Mouse (Mus musculus) myocyte (in vitro differentiated cells): Measurements from ENCODE around the gene A630076J17Rik. TPM values are rescaled to one million over a fixed set of nuclear protein-coding genes. Genes with fewer than 3 reads are reported as not detected.

ENCODE experiments used
- H3K27me3 ChIP-seq: one replicate; pipeline ENCODE4 v1.6.1; 2011; ENCODE audit not compliant: control insufficient read depth, insufficient read depth, insufficient read length
- H3K36me3 ChIP-seq: one replicate; pipeline ENCODE4 v1.6.1; 2011; ENCODE audit not compliant: control insufficient read depth, insufficient read depth
- H3K4me2 ChIP-seq: one replicate; pipeline ENCODE4 v1.6.1; 2011; ENCODE audit warnings: low read depth, control low read depth
- H3K4me3 ChIP-seq: one replicate; pipeline ENCODE4 v1.5.1; 2011; ENCODE audit warnings: mild to moderate bottlenecking, control low read depth, moderate library complexity
- H3K79me2 ChIP-seq: one replicate; pipeline ENCODE4 v1.6.1; 2011; ENCODE audit not compliant: control insufficient read depth, insufficient read depth
- H3ac ChIP-seq: one replicate; pipeline ENCODE4 v1.6.1; 2011; ENCODE audit not compliant: control insufficient read depth, insufficient read length
- CEBPB ChIP-seq: IDR thresholded peaks from 2 replicates; pipeline ENCODE4 v1.6.1; 2011; ENCODE audit warnings: mild to moderate bottlenecking, moderate library complexity; ENCODE audit not compliant: poor library complexity, insufficient read depth, severe bottlenecking
- E2F4 ChIP-seq: IDR thresholded peaks from one replicate; pipeline ENCODE4 v1.6.1; 2011; ENCODE audit warnings: mild to moderate bottlenecking, control low read depth, moderate library complexity; ENCODE audit not compliant: insufficient read depth
- MAX ChIP-seq: IDR thresholded peaks from one replicate; pipeline ENCODE4 v1.6.1; 2011; ENCODE audit warnings: low read depth, mild to moderate bottlenecking, control low read depth
- MYOD1 ChIP-seq, 3 experiments: IDR thresholded peaks; one replicate each; pipeline ENCODE4 v1.6.1; 2011; ENCODE audit warnings: control low read depth in 2 of 3, low read depth in 2 of 3, mild to moderate bottlenecking in 2 of 3, moderate library complexity in 1 of 3; ENCODE audit not compliant: insufficient read length in 2 of 3, control insufficient read depth in 1 of 3
- MYOG ChIP-seq, 3 experiments: IDR thresholded peaks; one replicate each; pipeline ENCODE4 v1.6.1; 2011; ENCODE audit warnings: control low read depth in 2 of 3, low read depth in 2 of 3, mild to moderate bottlenecking in 2 of 3; ENCODE audit not compliant: insufficient read length in 2 of 3, control insufficient read depth in 1 of 3, insufficient read depth in 1 of 3
- POLR2A ChIP-seq: IDR thresholded peaks from one replicate; pipeline ENCODE4 v1.6.1; 2011; ENCODE audit warnings: low read depth, mild to moderate bottlenecking, control low read depth, moderate library complexity; ENCODE audit not compliant: insufficient read length
- POLR2AphosphoS2 ChIP-seq: IDR thresholded peaks from one replicate; pipeline ENCODE4 v1.6.1; 2011; ENCODE audit warnings: low read depth, control low read depth; ENCODE audit not compliant: insufficient read length
- REST ChIP-seq: IDR thresholded peaks from one replicate; pipeline ENCODE4 v1.6.1; 2011; ENCODE audit warnings: mild to moderate bottlenecking, control low read depth, moderate library complexity; ENCODE audit not compliant: insufficient read depth, insufficient read length
- SRF ChIP-seq: IDR thresholded peaks from one replicate; pipeline ENCODE4 v1.6.1; 2011; ENCODE audit warnings: low read depth; ENCODE audit not compliant: control insufficient read depth, insufficient read length
- TCF12 ChIP-seq: IDR thresholded peaks from one replicate; pipeline ENCODE4 v1.6.1; 2011; ENCODE audit warnings: mild to moderate bottlenecking, control low read depth; ENCODE audit not compliant: poor library complexity, insufficient read depth, severe bottlenecking
- TCF3 ChIP-seq: IDR thresholded peaks from one replicate; pipeline ENCODE4 v1.6.1; 2011; ENCODE audit warnings: low read depth, control low read depth; ENCODE audit not compliant: insufficient read length
- USF1 ChIP-seq: IDR thresholded peaks from one replicate; pipeline ENCODE4 v1.6.1; 2011; ENCODE audit warnings: low read depth, mild to moderate bottlenecking, control low read depth, moderate library complexity
- polyA plus RNA-seq: library from polyadenylated mRNA; unstranded; fragments of >200 nt; fragmentation: generic; extraction: Trizol; gene quantifications from one replicate; pipeline ENCODE4 v1.2.1, GENCODE M21; 2012; ENCODE audit warnings: missing spikeins

Gene A630076J17Rik
- polyA plus RNA-seq, 1 experiment = not detected

DNA sequence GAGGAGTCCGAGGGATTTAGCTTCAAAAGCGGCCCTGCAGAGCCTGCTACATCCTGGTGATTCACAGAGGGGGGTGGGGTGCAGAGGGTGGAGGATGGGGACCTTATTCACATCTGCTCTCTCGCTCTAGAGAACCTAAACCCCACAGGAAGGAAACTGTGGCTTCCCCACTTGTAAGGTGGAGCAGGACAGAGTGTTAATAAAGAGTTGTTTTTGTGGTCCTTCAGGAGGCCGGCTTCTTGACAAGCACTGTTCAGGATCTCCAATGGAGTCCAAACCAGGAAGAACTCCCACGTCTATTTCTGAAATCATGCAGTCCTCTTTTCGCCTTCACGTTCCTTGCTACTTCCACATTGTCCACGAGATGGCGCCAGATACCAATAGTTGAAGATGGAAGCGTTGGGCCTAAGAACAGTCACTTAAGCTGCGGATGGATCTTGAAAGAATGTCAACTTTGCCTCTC lies 3.0 kb downstream of the A630076J17Rik start:
- Histone ChIP-seq H3K27me3 (no peaks in the 10 kb centered on the region), H3K36me3 (no peaks in the 10 kb centered on the region), H3K4me3 (no peak overlapping the region), H3K4me2 (peak overlapping the region; percentile 57), H3K79me2 (no peaks in the 10 kb centered on the region), H3ac (no peak overlapping the region)
- TF ChIP-seq POLR2AphosphoS2 (no peak), TCF12 (no peak), TCF3 (no peak), CEBPB (no peak)

DNA sequence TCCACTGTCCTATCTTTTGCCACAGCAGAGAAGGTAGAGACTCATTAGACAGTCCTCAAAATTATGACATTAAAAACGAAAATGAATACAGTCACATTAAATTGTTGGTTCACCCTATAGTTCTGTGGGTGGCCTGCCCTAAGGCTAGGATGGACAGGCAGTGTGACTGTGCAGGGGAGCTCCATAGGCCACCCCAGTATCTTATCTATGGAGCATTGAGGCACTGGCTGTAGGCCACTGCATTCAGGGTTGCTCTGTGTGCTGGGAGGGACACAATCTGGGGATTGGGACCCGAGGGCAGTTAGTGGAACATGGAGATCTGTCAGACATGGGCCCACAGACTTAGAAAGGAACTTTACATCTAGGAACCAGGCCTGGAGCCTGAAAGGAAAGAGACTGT lies 3.5 kb downstream of the A630076J17Rik start:
- Histone ChIP-seq H3K36me3 (no peaks in the 10 kb centered on the region), H3K4me2 (no peak overlapping the region), H3K27me3 (no peaks in the 10 kb centered on the region), H3ac (no peak overlapping the region), H3K79me2 (no peaks in the 10 kb centered on the region), H3K4me3 (no peak overlapping the region)
- TF ChIP-seq POLR2A (no peak), MAX (no peak), TCF12 (no peak), E2F4 (no peak), POLR2AphosphoS2 (no peak), TCF3 (no peak), USF1 (no peak), REST (no peak), MYOD1 (IDR thresholded peaks at IDR 0.05; ENCODE audit: control insufficient read depth in 1 of 3, insufficient read length in 2 of 3, low read depth in 2 of 3) (no peak), SRF (no peak), MYOG (IDR thresholded peaks at IDR 0.05; ENCODE audit: control insufficient read depth in 1 of 3, insufficient read depth in 1 of 3, insufficient read length in 2 of 3, low read depth in 2 of 3) (no peak), CEBPB (no peak)

DNA sequence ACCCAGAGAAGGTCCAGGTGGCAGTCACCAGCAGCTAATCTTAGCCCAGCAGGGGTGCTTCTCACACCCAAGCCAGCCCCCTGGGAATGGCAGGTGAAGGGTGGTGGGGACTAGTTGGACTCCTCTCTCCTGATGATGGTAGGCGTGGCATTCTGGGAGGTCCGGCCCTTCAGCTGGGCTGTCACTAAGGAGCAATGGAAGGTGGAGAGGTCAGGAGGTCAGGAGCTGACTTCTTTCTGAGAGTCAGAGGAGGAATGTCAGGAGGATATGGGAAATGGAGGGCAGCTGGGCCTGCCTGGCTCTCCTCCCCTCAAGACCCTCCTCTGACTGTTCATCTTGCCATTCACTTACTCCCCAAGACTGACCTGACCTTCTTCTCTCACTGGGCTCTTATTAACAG lies 7.6 kb downstream of the A630076J17Rik start:
- H3K79me2 ChIP-seq = no peaks in the 10 kb centered on the region
- TF ChIP-seq MYOG (IDR thresholded peaks at IDR 0.05; ENCODE audit: control insufficient read depth in 1 of 3, insufficient read depth in 1 of 3, insufficient read length in 2 of 3, low read depth in 2 of 3) (no peak), TCF12 (no peak), TCF3 (no peak), MYOD1 (IDR thresholded peaks at IDR 0.05; ENCODE audit: control insufficient read depth in 1 of 3, insufficient read length in 2 of 3, low read depth in 2 of 3) (no peak), POLR2A (no peak), USF1 (no peak), POLR2AphosphoS2 (no peak), CEBPB (no peak), E2F4 (no peak), SRF (no peak), MAX (no peak), REST (no peak)

DNA sequence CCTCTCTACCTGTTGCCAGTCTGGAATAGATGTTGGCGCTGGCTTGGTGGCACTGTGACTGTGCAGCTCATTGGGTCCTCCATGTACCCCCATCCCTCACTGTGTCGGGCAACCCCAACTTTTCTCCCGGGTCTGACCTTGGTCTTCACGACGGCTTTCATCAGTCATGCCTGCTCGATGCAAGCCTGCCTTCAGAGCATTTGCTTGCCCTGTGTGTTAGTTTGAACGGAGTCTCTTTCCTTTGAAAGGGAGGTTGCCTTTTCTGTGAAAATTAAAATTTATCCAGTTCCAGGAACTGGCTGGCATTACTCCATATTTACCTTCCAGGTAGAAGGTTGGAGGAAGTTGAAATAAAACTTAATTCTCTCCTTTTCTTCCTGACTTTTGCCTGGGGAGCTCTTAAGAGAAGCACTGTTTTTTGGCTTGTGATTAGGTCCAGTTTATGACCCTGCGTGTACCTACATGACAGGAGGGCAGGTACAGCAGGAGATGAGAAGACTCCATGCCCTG lies 8.1 kb downstream of the A630076J17Rik start:
- TF ChIP-seq SRF (no peak), E2F4 (no peak), MYOG (IDR thresholded peaks at IDR 0.05; ENCODE audit: control insufficient read depth in 1 of 3, insufficient read depth in 1 of 3, insufficient read length in 2 of 3, low read depth in 2 of 3) (no peak), MAX (no peak), TCF3 (no peak), CEBPB (no peak), REST (no peak), MYOD1 (IDR thresholded peaks at IDR 0.05; ENCODE audit: control insufficient read depth in 1 of 3, insufficient read length in 2 of 3, low read depth in 2 of 3) (no peak), TCF12 (no peak), POLR2A (no peak), USF1 (no peak), POLR2AphosphoS2 (no peak)
- H3K4me3 ChIP-seq = no peak overlapping the region
- H3ac ChIP-seq = no peak overlapping the region
- H3K4me2 ChIP-seq = no peak overlapping the region
- H3K27me3 ChIP-seq = no peaks in the 10 kb centered on the region
- no peaks in the 10 kb centered on the region for H3K79me2 ChIP-seq
- no peaks in the 10 kb centered on the region for H3K36me3 ChIP-seq

More for the DNA sequence above, 7.6 kb downstream of the A630076J17Rik start:
- Histone ChIP-seq H3K36me3 (no peaks in the 10 kb centered on the region), H3K27me3 (no peaks in the 10 kb centered on the region), H3K4me2 (no peak overlapping the region), H3ac (no peak overlapping the region), H3K4me3 (no peak overlapping the region)

DNA sequence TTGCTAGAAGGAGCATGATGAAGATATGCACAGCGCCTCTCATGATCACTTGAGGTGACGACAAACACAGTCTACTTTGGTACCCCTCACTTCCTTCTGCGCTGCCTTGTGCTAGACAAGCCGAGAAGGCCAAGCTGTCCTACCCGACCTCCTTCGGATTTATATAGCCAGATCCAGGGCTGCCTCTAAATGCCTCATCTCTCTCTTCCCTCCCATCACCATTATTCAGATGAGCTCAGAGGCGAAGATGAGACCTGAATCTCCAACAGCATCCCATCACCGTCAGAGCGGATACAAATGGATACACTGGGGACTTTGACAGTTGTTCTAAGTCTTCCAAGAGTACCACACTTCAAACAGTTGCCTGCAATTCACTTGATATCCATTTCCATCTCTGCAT lies 9.2 kb downstream of the A630076J17Rik start, which contains the start of gene Prok1:
Gene Prok1 (minus strand): TSS at position 101 of the 400 bp plus-strand sequence.
- H3K36me3 ChIP-seq = no peaks in the 10 kb centered on the region
- no peaks in the 10 kb centered on the region for H3K79me2 ChIP-seq
- H3K4me3 ChIP-seq = no peak within 1 kb of the TSS
- H3K4me2 ChIP-seq = no peak within 1 kb of the TSS
- TF ChIP-seq SRF (no peak), E2F4 (no peak), MYOG (IDR thresholded peaks at IDR 0.05; ENCODE audit: control insufficient read depth in 1 of 3, insufficient read depth in 1 of 3, insufficient read length in 2 of 3, low read depth in 2 of 3) (no peak), POLR2A (no peak), TCF3 (no peak)
- no peaks in the 10 kb centered on the region for H3K27me3 ChIP-seq
- no peak within 1 kb of the TSS for H3ac ChIP-seq
